Mouse (Mus musculus) cortical plate, adult 2 months (tissue): ENCODE data around the gene Odc1.

Experiments
- CTCF ChIP-seq: fragments of 200-500 bp; IDR thresholded peaks from 2 replicates; pipeline ENCODE4 v1.5.1; 2011; ENCODE audit warnings: mild to moderate bottlenecking, control low read depth, low read length; ENCODE audit not compliant: insufficient read depth; ENCODE audit errors: extremely low read depth
- POLR2A ChIP-seq: fragments of 200-500 bp; IDR thresholded peaks from 2 replicates; pipeline ENCODE4 v1.6.1; 2011; ENCODE audit warnings: mild to moderate bottlenecking, low read length, control low read depth; ENCODE audit not compliant: insufficient read depth; ENCODE audit errors: extremely low read depth

- no peak for TF ChIP-seq POLR2A
- TF ChIP-seq CTCF: no peak
These were observed 7.4 kb upstream of the Odc1 start for GRCm38 (mm10) chr12:17537147-17537546.
